Mouse (Mus musculus): ENCODE results near the gene Sf1. TPM values are rescaled to one million over a fixed set of nuclear protein-coding genes. Genes with fewer than 3 reads are reported as not detected.
A peak's percentile ranks its signal among the peaks of the same experiment; 100 is the strongest.

The Sf1 gene
- polyA plus RNA-seq, 1 experiment from 2014 or later, result 164 TPM

DNA sequence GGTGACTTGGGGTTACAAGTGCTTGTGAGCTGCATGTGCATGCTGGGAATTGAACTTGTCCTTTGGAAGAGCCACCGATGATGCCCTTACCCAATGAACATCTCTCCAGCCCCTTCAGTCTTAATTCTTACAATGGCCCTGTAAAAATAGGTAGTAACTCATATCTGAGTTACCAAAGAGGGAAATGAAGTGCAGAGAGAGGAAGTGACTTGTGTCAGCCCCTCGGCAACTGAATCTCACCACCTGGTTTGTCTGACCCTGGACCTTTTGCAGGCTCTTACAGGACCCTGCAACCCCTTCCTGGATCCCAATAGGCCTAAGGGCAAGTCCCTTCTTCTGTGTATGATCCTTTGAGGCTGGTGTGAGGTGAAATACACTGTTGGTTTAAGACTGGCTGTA, 11.4 kb upstream of the Sf1 start:
- Histone ChIP-seq H3K9ac (replicated peaks) (no peak overlapping the region), H3K27me3 (no peaks in the 10 kb centered on the region), H3K4me3 (replicated peaks) (no peak overlapping the region), H3K9me3 (no peaks in the 10 kb centered on the region), H3K36me3 (peaks cover 34% of the 10 kb centered on the region), H3K4me1 (replicated peaks) (peaks cover 26% of the 10 kb centered on the region), H3K27ac (no peak overlapping the region; the same call in 1 of the 2 replicates), H3K4me2 (no peak overlapping the region)
- ATAC-seq (ENCODE audit: insufficient number of reproducible peaks, insufficient read depth, low FRiP score, low TSS enrichment, low read depth), result no peak
- 78% methylated on average over 2 of the region's 2 CpGs for WGBS

DNA sequence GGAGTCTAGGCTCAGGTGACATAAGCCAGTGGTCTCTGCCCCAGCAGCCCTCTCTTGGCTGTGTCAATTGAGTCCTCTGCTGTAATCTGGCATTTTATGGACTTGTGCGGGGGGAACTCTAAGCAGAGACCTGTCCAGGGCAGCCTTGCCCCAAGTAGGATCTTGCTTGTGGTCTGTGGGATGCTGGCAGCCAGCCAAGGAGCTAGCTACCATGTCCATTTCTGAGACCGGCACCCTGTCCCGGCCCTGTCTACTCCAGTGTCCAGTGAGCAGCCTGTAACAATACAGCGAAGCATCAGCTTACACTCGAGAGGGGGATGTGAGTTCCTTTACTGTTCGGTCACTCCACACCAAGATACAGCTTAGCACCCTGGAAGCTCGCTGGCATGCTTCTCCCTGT, 9.5 kb upstream of the Sf1 start:
- no peaks in the 10 kb centered on the region for H3K27me3 ChIP-seq
- no peak overlapping the region for H3K9ac ChIP-seq (replicated peaks)
- ATAC-seq (ENCODE audit: insufficient number of reproducible peaks, insufficient read depth, low FRiP score, low TSS enrichment, low read depth), result no peak
- no peak overlapping the region for H3K4me2 ChIP-seq
- WGBS, result 88% methylated on average over 7 of the region's 7 CpGs
- no peak overlapping the region for H3K4me3 ChIP-seq (replicated peaks)
- no peak overlapping the region for H3K27ac ChIP-seq
- H3K4me1 ChIP-seq (replicated peaks), result peaks cover 19% of the 10 kb centered on the region
- H3K36me3 ChIP-seq, result peaks cover 23% of the 10 kb centered on the region
- no peaks in the 10 kb centered on the region for H3K9me3 ChIP-seq

- ATAC-seq (ENCODE audit: insufficient number of reproducible peaks, insufficient read depth, low FRiP score, low TSS enrichment, low read depth), result no peak
- H3K27ac ChIP-seq, result no peak overlapping the region
- H3K4me2 ChIP-seq, result no peak overlapping the region
- H3K27me3 ChIP-seq, result no peaks in the 10 kb centered on the region
- no peak overlapping the region for H3K4me3 ChIP-seq (replicated peaks)
- WGBS, result 94% methylated on average over 3 of the region's 3 CpGs
- H3K4me1 ChIP-seq (replicated peaks), result peaks cover 20% of the 10 kb centered on the region
- H3K36me3 ChIP-seq, result peaks cover 28% of the 10 kb centered on the region
- no peaks in the 10 kb centered on the region for H3K9me3 ChIP-seq
- H3K9ac ChIP-seq (replicated peaks), result no peak overlapping the region
These were observed 2.2 kb upstream of the Sf1 start for GRCm38 (mm10) chr19:6361291-6361690.

GRCm38 (mm10) chr19:6363091-6363410, 439 bp upstream of the Sf1 start:
- WGBS, result 1% methylated on average over 11 of the region's 11 CpGs
- Histone ChIP-seq H3K4me2 (peak overlapping the region; percentile 92), H3K9ac (replicated peaks) (no peak overlapping the region; the same call in 1 of the 2 replicates), H3K27me3 (no peaks in the 10 kb centered on the region), H3K4me1 (replicated peaks) (peaks cover 28% of the 10 kb centered on the region), H3K36me3 (peaks cover 46% of the 10 kb centered on the region), H3K4me3 (replicated peaks) (peak overlapping the region; percentile 98), H3K9me3 (no peaks in the 10 kb centered on the region), H3K27ac (peak overlapping the region; percentile 99)
- ATAC-seq (ENCODE audit: insufficient number of reproducible peaks, insufficient read depth, low FRiP score, low TSS enrichment, low read depth), result no peak

DNA sequence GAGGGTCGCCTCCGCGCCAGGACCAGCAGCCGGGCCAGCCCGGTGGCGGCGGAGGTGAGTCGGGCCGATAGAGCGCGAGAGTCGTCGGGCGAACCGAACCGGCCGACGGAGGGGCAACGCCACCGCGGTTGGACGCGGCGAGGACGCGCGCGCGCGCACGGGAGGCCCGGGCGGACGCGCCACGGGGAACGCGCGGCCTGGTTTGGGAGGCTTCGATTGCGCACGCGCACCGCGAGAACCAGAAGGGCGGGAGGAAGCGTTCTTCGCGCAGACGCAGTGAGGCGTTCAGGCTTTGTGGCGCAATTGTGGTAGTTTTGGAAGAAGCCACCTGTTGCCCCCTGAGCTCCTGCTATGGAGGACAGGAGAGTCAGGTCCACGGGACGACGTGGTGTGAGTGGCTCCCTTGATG, 831 bp downstream of the Sf1 start:
- Histone ChIP-seq H3K9ac (replicated peaks) (peak overlapping the region; percentile 99), H3K27me3 (no peaks in the 10 kb centered on the region), H3K4me2 (peak overlapping the region; percentile 92), H3K4me3 (replicated peaks) (peak overlapping the region; percentile 98), H3K4me1 (replicated peaks) (peaks cover 28% of the 10 kb centered on the region), H3K9me3 (no peaks in the 10 kb centered on the region), H3K36me3 (peaks cover 58% of the 10 kb centered on the region), H3K27ac (peak overlapping the region; percentile 99)
- ATAC-seq (ENCODE audit: insufficient number of reproducible peaks, insufficient read depth, low FRiP score, low TSS enrichment, low read depth), result no peak
- WGBS, result under 1% methylated on average over 55 of the region's 55 CpGs

DNA sequence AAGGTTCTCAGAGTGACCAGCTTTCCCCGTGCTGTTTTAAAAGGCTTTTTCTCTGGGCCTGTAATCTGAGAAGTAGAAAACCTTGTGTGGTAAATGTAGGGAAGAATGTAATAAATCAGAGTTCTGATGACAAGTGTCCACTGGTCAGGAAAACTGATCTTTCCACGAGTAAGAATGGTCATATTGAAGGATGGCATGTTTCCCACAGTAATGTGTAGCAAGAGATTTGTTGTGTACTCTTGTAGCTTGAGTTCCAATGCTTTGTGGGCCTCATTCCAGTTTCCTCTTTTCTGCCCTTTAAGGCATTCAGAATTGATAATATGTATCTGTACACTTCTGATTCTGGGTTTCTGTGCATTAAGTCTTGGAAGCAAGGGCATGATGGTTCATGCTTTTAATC, 1.4 kb downstream of the Sf1 start:
- Histone ChIP-seq H3K27me3 (no peaks in the 10 kb centered on the region), H3K4me3 (replicated peaks) (peak overlapping the region; percentile 98), H3K36me3 (peaks cover 63% of the 10 kb centered on the region), H3K27ac (no peak overlapping the region), H3K9ac (replicated peaks) (peak overlapping the region; percentile 99), H3K4me2 (peak overlapping the region; percentile 92), H3K4me1 (replicated peaks) (peaks cover 28% of the 10 kb centered on the region), H3K9me3 (no peaks in the 10 kb centered on the region)
- ATAC-seq (ENCODE audit: insufficient number of reproducible peaks, insufficient read depth, low FRiP score, low TSS enrichment, low read depth), result no peak
- 1% methylated on average over 2 of the region's 2 CpGs for WGBS

DNA sequence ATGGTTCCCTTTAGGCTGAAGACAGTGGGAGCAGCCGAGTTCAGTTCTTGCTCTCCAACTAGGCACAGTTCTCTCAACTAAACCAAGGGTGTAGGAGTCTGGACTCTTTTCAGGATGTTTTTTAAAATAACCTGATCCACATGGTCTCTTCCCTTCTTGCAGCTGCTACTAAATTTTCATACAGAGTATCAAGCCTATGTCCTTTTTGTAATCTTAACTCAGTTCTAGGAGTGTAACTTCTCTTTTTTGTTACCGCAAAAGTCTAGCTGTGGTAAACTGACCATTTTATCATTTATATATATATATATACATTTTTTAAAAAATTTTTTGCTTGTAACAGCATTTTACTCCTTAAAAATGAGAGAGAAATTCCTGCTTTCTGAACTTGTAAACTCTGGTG, 6.7 kb downstream of the Sf1 start:
- no peak for ATAC-seq (ENCODE audit: insufficient number of reproducible peaks, insufficient read depth, low FRiP score, low TSS enrichment, low read depth)
- Histone ChIP-seq H3K9ac (replicated peaks) (no peak overlapping the region), H3K27ac (no peak overlapping the region), H3K9me3 (no peaks in the 10 kb centered on the region), H3K36me3 (peaks cover 99% of the 10 kb centered on the region), H3K4me1 (replicated peaks) (peaks cover 17% of the 10 kb centered on the region), H3K4me2 (no peak overlapping the region), H3K27me3 (no peaks in the 10 kb centered on the region), H3K4me3 (replicated peaks) (no peak overlapping the region)
- 94% methylated on average over 2 of the region's 2 CpGs for WGBS

GRCm38 (mm10) chr19:6372433-6372832, 8.9 kb downstream of the Sf1 start:
- H3K4me1 ChIP-seq (replicated peaks), result peaks cover under 1% of the 10 kb centered on the region; the same call in 1 of the 2 replicates
- whole genome bisulfite sequencing, result 89% methylated on average over 3 of the region's 3 CpGs
- H3K9ac ChIP-seq (replicated peaks), result no peak overlapping the region
- H3K27me3 ChIP-seq, result no peaks in the 10 kb centered on the region
- H3K4me2 ChIP-seq, result no peak overlapping the region
- no peak overlapping the region for H3K4me3 ChIP-seq (replicated peaks)
- H3K36me3 ChIP-seq, result peaks cover 99% of the 10 kb centered on the region
- no peak overlapping the region for H3K27ac ChIP-seq
- no peak for ATAC-seq (ENCODE audit: insufficient number of reproducible peaks, insufficient read depth, low FRiP score, low TSS enrichment, low read depth)
- no peaks in the 10 kb centered on the region for H3K9me3 ChIP-seq

- H3K4me1 ChIP-seq (replicated peaks), result no peaks in the 10 kb centered on the region
- H3K4me2 ChIP-seq, result no peak overlapping the region
- H3K27me3 ChIP-seq, result no peaks in the 10 kb centered on the region
- H3K9me3 ChIP-seq, result no peaks in the 10 kb centered on the region
- no peak overlapping the region for H3K9ac ChIP-seq (replicated peaks)
- ATAC-seq (ENCODE audit: insufficient number of reproducible peaks, insufficient read depth, low FRiP score, low TSS enrichment, low read depth), result no peak
- H3K27ac ChIP-seq, result no peak overlapping the region
- H3K36me3 ChIP-seq, result peaks cover 99% of the 10 kb centered on the region
- H3K4me3 ChIP-seq (replicated peaks), result no peak overlapping the region
- WGBS, result 74% methylated on average over 12 of the region's 12 CpGs
These were observed 10.3 kb downstream of the Sf1 start for GRCm38 (mm10) chr19:6373539-6374400.

DNA sequence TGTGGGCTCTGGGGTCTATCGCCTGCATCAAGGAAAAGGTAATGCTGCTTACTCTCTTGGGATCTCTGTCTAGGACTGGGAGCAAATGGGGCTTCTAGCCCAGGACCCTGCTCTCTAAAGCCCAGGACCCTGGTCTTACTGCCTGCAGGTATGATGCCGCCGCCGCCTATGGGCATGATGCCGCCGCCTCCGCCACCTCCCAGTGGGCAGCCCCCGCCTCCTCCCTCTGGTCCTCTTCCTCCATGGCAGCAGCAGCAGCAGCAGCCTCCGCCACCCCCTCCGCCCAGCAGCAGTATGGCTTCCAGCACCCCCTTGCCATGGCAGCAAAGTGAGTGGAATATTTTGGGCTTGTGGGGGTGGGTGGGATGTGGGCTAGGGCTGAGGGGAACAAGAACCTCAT, 11.1 kb downstream of the Sf1 start:
- Histone ChIP-seq H3K36me3 (peaks cover 100% of the 10 kb centered on the region), H3K27ac (no peak overlapping the region), H3K27me3 (no peaks in the 10 kb centered on the region), H3K4me3 (replicated peaks) (no peak overlapping the region), H3K9me3 (no peaks in the 10 kb centered on the region), H3K4me2 (no peak overlapping the region; the same call in 1 of the 2 replicates), H3K9ac (replicated peaks) (no peak overlapping the region), H3K4me1 (replicated peaks) (no peaks in the 10 kb centered on the region)
- over 99% methylated on average over 10 of the region's 10 CpGs for WGBS
- no peak for ATAC-seq (ENCODE audit: insufficient number of reproducible peaks, insufficient read depth, low FRiP score, low TSS enrichment, low read depth)

GRCm38 (mm10) chr19:6375423-6376254, 12.1 kb downstream of the Sf1 start:
- Histone ChIP-seq H3K9me3 (no peaks in the 10 kb centered on the region), H3K4me2 (no peak overlapping the region), H3K9ac (replicated peaks) (no peak overlapping the region), H3K27me3 (no peaks in the 10 kb centered on the region), H3K4me1 (replicated peaks) (no peaks in the 10 kb centered on the region), H3K36me3 (peaks cover 89% of the 10 kb centered on the region), H3K4me3 (replicated peaks) (no peak overlapping the region), H3K27ac (no peak overlapping the region)
- 94% methylated on average over 42 of the region's 42 CpGs for WGBS
- ATAC-seq (ENCODE audit: insufficient number of reproducible peaks, insufficient read depth, low FRiP score, low TSS enrichment, low read depth), result peak; percentile 34

All from limb, embryonic 12.5 days (tissue).